Mouse (Mus musculus) adipocyte (in vitro differentiated cells): ENCODE results near the gene Syt1.

Experiments used
- DNase-seq: peaks from one replicate; pipeline ENCODE4 v3.0.0-alpha.2; 2016; ENCODE audit warnings: low spot score

Gene Syt1

GRCm38 (mm10) chr10:108517076-108517475, 493.7 kb downstream of the Syt1 start:
- no peak for DNase-seq

- no peak for DNase-seq
Observed at GRCm38 (mm10) chr10:108514671-108515070, 496.1 kb downstream of the Syt1 start.

GRCm38 (mm10) chr10:108509579-108509978, 501.2 kb downstream of the Syt1 start:
- no peak for DNase-seq

GRCm38 (mm10) chr10:108506917-108507316, 503.9 kb downstream of the Syt1 start:
- no peak for DNase-seq

GRCm38 (mm10) chr10:108504925-108505324, 505.9 kb downstream of the Syt1 start:
- no peak for DNase-seq

GRCm38 (mm10) chr10:108504128-108504870, 506.5 kb downstream of the Syt1 start:
- no peak for DNase-seq

GRCm38 (mm10) chr10:108490231-108490630, 520.6 kb downstream of the Syt1 start:
- DNase-seq = peak; percentile 56

GRCm38 (mm10) chr10:108483991-108484390, 526.8 kb downstream of the Syt1 start:
- DNase-seq = no peak

GRCm38 (mm10) chr10:108480146-108480850, 530.5 kb downstream of the Syt1 start:
- DNase-seq = no peak

- DNase-seq = no peak
Observed at GRCm38 (mm10) chr10:108470319-108470955, 540.3 kb downstream of the Syt1 start.

- no peak for DNase-seq
Observed at GRCm38 (mm10) chr10:108466539-108466938, 544.2 kb downstream of the Syt1 start.

GRCm38 (mm10) chr10:108461862-108462261, 548.9 kb downstream of the Syt1 start:
- no peak for DNase-seq

- no peak for DNase-seq
Observed at GRCm38 (mm10) chr10:108457054-108457453, 553.7 kb downstream of the Syt1 start.

GRCm38 (mm10) chr10:108455883-108456282, 554.9 kb downstream of the Syt1 start:
- DNase-seq = no peak

- DNase-seq = no peak
Observed at GRCm38 (mm10) chr10:108455204-108455603, 555.6 kb downstream of the Syt1 start.

- DNase-seq = no peak
Observed at GRCm38 (mm10) chr10:108454691-108455117, 556.1 kb downstream of the Syt1 start.

GRCm38 (mm10) chr10:108453561-108453960, 557.2 kb downstream of the Syt1 start:
- DNase-seq = peak; percentile 93

- no peak for DNase-seq
Observed at GRCm38 (mm10) chr10:108452421-108452820, 558.4 kb downstream of the Syt1 start.

GRCm38 (mm10) chr10:108451516-108451915, 559.3 kb downstream of the Syt1 start:
- no peak for DNase-seq

GRCm38 (mm10) chr10:108450401-108450800, 560.4 kb downstream of the Syt1 start:
- DNase-seq = no peak

- DNase-seq = peak; percentile 39
Observed at GRCm38 (mm10) chr10:108448421-108448820, 562.4 kb downstream of the Syt1 start.
